Mouse (Mus musculus) spleen, adult 2 months (tissue): ENCODE measurements around the gene Zfp296.
"Not testable (repeated sequence)": the region's sequence is repeated elsewhere in the genome, so short reads cannot be mapped to it uniquely, and the experiment has no call there.

Experiments used
- CTCF ChIP-seq: fragments of 200-500 bp; IDR thresholded peaks from 2 replicates; pipeline ENCODE4 v1.5.1; 2011; ENCODE audit warnings: mild to moderate bottlenecking, inconsistent platforms; ENCODE audit not compliant: insufficient read depth, insufficient read length, insufficient replicate concordance; ENCODE audit errors: extremely low read depth
- POLR2A ChIP-seq: fragments of 200-500 bp; IDR thresholded peaks from 2 replicates; pipeline ENCODE4 v1.6.1; 2011; ENCODE audit warnings: low read depth, low read length, inconsistent platforms

DNA sequence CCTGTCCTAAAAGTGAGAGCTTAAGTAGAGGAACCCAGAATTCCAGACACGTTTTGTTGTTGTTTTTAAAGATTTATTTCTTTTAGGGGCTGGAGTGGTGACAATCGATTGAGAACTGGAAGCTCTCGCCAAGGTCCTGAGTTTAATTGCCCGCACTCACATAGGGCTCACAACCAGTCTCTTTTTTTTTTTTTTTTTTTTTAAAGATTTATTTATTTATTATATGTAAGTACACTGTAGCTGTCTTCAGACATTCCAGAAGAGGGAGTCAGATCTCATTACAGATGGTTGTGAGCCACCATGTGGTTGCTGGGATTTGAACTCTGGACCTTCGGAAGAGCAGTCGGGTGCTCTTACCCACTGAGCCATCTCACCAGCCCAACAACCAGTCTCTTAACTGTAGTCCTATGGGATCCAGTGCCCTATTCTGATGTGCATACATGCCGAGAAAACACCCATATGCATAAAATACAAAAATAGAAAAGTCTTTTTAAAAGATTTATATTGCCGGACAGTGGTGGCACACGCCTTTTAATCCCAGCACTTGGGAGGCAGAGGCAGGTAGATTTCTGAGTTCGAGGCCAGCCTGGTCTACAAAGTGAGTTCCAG, 27.6 kb downstream of the Zfp296 start:
- TF ChIP-seq CTCF, POLR2A: not testable (repeated sequence)
